Mouse (Mus musculus): ENCODE data around the gene Vps4a. TPM values are rescaled to one million over a fixed set of nuclear protein-coding genes. Genes with fewer than 3 reads are reported as not detected.
"Not testable (repeated sequence)": the region's sequence is repeated elsewhere in the genome, so short reads cannot be mapped to it uniquely, and the experiment has no call there.

The Vps4a gene
- total RNA-seq (2021) = 10 to 100 TPM; 54.2 to 59.1 TPM

DNA sequence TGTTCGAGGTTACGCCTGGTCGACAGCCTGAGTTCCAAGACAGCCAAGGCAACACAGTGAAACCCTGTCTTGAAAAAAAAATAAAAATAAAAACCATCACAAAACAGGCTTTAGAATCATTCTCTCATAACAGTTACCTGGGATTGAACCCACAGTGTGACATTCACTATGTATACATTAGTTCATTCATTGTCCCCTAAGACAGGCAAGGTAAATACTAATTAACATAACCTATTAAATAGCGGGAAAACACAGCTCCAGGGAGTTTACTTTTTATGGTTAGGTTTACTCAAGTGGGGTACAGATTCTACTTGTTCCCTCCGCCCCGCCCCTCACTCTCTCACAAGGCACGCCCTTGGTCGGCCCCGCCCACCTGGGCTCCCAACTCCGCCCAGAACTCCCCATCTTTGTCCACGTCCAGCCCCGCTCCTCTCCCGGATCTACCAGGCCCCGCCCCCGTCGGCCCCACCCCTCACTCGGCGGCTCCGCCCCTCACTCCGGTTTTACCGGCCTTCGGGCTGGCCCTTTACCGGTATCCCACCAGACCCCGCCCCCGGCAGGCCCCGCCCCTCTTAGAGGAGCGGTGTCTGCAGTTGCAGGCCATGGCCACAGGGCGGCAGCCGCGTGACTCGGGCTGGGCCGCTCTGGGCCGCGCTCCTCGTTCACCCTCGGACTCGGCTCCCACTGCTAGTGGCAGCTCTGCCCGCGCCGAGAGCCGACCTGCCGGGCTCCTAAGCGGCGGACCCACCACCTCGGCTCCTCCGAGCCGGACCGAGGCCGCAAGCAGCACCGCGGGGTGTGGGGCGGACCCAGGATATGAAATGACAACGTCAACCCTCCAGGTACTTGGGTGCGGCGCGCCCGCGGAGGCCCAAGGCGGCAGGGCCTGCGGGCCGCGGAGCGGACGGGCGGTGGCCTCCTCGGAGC, at the start of gene Vps4a:
TSS of gene Vps4a (plus strand) at position 573 of the 927 bp plus-strand sequence.
- peak; percentile 98 for DNase-seq

DNA sequence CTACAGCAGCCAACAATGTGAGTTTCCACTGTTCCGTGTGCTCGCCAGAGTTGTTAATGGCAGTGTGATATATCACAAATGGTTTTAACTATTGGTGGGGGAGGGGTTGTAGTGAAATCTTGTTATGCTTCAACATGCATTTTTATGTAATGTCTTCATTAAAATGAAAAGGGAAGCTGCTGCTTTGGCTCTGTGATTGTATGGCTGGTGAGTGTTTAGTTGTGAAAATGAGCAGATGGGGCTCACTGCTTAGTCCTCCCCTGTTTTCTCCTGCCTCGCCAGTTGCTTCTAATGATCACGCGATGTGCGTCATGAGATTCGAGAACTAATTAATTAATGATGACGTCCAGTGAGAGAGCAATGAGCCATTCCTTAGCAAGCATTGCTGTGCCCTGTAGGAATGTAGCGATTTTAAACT, 45.6 kb upstream of the Vps4a start:
- DNase-seq = no peak

DNA sequence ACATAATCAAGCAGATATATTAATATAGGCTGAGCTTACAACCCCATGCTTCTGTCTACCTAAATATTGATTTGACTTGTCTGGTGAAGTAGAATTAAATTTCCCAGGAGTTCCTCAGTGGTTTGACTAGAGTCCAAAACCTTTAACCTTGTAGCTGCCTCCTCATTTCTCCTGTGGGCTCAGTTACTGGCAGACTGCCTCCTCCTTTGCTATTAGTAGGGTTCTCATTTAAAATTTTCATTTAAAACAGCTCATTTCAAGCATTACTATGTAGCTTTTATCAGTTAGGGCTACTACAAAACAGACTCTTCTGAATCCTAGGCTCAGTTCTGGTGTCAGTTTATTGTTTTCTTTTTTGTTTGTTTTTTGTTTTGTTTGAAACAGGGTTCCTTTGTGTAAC, 45.1 kb upstream of the Vps4a start:
- DNase-seq = no peak

DNA sequence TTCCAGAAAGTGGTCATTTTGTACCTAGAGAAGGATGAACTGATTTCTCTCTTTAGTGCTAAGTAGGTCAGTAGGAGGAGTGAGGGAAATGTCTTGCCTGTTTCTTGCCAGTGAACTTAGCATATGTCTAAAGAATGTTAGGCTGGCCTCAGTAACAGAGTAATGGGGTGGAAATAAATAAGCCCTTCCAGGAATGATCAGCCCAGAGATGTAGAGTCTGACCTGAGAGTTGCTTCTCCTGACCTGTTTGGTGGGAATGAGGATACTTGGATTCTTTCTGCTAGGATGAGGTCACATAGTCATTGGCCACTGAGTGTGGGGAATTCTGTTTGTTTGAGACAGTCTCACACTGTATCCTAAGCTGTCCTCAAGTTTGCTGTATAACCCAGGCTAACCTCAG, 43.5 kb upstream of the Vps4a start:
- DNase-seq = no peak

DNA sequence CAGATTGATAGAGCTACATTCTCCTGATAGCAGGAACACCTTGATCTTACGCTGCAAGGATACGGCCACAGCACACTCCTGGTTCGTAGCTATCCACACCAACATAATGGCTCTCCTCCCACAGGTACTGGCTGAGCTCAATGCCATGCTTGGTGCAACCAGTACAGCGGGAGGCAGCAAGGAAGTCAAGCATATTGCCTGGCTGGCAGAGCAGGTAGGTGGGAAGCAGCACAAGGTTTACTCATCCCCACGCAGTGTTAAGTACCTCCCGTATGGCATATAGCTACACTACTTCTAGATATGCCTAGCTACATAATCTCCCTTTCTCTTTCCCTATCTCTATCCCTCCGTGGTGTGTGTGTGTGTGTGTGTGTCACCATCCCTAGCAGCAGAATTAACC, 39.6 kb upstream of the Vps4a start:
- DNase-seq = no peak

DNA sequence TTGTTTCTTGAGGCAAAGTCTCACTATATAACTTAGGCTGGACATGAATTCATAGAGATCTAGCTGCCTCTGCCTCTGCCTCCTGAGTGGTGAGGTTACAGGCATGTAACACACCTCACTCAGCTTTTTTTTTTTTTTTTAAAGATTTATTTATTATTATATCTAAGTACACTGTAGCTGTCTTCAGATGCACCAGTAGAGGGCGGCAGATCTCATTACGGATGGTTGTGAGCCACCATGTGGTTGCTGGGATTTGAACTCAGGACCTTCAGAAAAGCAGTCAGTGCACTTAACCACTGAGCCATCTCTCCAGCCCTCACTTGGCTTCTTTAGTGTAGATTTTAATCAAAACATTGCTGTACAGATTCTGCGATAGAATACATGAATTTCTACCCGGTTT, 34.7 kb upstream of the Vps4a start:
- DNase-seq = not testable (repeated sequence)

DNA sequence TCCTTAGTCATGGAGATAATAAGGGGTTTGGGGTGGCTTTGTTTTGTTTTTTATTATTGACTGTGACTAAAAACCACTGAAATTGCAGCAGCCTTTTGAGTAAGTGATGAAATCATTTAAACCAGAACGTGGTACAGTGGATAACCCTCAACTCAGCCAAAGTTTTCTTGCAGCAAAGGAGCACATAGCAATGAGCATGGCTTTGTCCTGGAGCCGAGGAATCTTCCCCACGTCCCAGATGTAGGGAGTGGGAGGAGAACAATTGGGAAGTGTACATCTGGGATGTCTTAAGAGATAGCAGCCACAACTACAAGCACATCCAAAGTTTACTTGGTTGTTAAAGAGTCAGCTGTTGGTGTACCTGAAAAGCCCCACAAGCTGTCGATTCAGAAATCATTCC, 33.6 kb upstream of the Vps4a start:
- DNase-seq = no peak

DNA sequence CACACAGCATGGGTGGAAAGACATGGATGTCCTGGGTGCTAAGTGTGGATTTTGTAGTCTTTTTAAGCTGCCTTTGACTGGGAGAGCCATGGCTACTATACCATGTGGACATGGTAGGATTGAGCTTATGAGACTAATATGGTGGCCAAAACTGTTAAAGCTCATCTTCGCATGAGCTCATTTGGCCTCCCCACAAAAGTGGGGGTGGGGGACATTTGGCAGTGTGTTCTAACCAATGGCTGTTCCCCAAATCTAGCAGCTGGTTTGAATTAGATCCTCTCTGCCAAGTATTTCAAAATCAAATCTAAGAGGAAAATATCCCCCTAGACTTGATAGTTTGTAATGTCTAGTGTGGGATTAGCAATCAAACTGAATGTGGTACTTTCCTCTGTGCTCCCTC, 32.0 kb upstream of the Vps4a start:
- peak; percentile 72 for DNase-seq

DNA sequence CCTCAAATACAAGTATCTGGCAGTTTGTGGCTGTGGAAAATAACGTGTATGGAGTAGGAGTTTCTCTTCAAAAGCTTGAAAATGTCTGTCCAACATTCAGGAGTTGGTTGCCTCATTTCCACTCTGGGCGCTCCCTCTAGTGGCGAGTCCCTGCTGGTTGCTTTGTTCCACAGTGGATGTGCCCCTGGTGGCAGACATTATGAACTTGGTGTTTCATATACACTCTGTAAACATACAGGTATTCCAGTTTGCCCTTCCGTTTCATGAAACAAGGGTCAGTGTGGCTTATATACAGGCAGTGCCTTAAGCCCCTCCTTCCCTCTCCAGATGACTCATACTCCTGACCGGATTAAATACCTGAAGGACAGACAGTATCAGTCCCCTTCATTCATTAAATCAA, 28.5 kb upstream of the Vps4a start:
- DNase-seq = peak; percentile 95

DNA sequence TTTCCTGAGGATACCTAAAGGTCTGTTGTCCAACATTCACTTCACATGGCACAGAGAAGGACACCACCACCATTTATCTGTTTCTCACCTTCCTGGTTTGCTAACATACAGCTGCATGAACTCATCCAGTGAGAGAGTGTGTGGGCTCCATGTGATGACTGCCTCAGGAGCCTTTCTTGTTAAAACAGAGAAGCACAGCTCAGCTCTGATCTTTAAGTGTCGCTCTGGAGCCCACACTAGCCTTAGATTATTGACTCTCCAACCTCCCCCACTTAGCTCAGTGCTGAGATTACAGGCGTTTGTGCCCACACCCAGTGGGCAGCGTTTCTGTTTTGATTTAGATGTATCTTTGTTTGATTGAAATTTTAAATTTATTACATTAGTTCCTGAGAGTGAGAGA, 23.2 kb upstream of the Vps4a start:
- no peak for DNase-seq

DNA sequence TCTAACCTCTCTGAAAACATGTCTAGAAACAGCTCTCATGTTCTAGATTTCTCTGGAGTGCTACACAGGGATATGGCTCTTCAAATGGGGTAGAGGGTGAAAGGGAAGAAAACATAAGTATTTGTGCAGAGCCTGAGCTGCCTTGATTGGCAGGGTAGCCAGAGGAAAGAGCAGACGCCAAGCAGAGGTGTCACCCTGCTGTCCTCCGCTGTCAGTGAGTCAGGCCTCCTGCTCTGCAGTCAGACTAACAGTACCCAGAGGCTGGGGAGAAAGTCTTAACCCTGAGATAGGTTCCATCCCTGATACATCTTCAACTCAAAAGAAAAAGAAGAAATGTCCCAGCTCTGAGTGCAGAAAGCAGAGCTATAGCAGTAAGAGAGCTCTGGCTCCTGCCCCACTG, 18.4 kb upstream of the Vps4a start:
- no peak for DNase-seq

DNA sequence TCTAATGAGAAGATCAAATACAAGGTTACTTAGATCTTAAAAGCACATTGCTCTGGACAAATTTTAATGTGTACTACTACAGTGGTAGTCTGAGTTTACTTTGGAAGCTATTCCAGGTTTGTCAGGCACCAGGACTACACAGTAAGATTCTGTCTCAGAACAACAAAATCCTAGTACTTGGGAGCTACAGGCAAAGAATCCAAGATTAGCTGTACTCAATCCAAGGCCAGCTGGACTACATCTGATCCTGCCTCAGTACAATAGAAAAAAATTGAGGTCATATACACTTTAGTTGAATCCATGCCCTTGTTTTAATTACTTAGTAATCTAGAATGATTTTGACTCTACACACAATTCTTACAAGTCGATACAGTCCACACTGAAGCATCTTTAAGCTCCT, 16.1 kb upstream of the Vps4a start:
- DNase-seq = no peak

DNA sequence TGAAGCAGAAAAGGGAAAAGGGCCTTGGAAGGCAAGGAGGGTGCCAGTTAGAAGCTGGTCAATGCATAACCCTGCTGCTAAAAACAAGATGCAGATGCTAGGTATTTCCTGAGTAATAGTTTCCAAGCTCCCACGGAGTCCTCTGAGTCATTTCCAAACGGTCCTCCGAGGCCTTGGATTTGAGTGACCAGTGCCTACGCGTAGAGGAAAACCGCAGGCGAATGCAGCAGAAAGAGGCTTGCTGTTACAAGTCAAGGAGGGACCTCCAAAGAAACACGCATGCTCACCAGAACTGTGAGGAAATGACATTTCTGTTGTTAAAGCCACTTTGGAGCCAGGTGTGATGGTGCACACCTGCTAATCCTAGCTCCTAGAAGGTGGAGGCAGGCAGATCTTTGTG, 7.5 kb upstream of the Vps4a start:
- no peak for DNase-seq

DNA sequence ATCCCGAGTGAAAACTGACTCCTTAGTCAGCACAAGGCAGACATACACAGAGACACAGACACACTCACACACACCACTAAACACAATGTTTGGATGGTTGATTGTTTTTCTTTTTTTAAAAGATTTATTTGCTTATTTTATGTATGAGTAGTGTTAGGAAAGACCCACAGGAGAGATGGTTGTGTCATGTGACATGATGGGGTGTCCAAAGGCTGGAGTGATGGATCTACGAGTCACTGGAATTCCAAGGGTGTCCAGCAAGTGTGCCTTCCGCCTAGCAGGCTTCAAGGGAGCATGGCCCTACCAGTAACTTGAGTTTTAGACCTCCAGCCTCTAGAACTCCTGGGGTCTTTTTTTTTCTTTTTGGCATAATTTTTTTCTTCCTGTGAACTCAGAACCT, 1.7 kb upstream of the Vps4a start:
- no peak for DNase-seq

DNA sequence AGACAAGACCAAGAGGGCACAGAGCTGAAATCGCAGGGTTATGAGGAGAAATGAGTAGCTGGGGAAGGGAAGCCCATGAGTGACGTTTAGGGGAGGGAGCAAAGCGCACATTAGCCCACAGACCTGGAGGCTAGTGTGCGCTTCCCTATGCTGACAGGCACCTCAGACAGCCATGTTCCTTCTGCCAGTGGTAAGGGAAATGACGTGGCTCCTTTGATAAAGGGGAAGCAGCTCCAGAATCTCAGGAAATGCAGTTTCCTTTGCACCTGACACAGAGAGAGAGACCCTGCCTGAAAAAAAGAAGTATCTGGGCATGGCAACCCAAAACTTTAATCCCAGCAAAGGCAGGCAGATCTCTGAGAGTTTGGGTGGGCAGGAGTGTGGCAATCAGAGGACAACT, 964 bp upstream of the Vps4a start:
- no peak for DNase-seq

DNA sequence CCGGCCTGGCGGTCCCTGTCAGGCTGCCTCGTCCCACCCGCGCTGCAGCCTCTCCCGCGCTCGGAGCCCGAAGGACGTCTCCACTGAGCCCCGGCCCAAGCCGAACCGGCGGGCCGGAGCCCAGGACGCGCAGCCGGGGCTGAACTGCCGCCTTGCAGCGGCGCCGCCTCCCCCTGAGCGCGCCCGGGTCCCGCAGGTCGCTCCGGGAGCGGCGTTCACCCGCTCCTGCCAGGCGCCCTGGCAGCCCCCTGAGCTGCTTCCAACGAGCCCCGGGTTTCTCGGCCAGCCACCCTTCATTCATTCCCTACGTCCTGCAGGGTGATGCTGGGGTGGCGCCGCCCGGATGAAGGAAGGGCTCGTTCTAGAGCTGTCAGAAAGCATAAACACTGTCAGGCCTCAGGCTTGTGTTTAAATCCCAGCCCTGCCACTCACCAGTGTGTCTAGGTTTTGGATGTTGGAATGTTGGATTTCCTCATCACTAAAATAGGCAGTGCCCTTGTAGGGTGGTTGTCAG, 612 bp downstream of the Vps4a start:
- DNase-seq = no peak

DNA sequence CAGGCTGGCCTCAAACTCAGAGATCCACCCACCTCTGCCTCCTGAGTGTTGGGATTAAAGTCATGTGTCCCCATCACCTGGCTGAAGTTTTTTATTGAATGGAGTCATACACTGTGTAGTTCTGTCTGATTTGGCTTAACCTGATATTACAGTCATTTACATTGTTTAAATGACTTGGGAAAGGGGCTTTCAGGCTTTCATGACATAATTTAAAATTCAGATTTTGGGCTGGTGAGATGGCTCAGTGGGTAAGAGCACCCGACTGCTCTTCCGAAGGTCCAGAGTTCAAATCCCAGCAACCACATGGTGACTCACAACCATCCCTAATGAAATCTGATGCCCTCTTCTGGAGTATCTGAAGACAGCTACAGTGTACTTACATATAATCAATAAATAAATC, 2.6 kb downstream of the Vps4a start:
- not testable (repeated sequence) for DNase-seq

DNA sequence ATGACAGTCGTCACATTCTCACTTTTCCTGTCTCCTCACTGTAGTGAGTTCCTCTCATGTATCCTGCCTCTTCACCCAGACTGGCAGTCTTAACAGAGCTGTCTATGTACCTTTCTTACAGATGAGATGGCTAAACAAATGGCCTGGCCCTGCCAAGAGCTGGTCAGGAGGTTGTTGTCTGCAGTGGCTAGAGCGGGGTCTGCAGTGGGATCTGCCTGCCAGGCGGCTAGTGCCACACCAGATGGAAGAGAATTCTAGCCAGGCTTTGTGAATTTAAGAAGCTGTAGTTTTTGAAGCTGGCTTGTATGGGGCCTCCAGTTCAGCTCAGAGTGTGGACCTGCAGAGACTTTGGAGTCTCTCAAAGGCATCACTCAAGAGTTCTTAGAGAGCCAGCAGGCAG, 4.6 kb downstream of the Vps4a start:
- no peak for DNase-seq

DNA sequence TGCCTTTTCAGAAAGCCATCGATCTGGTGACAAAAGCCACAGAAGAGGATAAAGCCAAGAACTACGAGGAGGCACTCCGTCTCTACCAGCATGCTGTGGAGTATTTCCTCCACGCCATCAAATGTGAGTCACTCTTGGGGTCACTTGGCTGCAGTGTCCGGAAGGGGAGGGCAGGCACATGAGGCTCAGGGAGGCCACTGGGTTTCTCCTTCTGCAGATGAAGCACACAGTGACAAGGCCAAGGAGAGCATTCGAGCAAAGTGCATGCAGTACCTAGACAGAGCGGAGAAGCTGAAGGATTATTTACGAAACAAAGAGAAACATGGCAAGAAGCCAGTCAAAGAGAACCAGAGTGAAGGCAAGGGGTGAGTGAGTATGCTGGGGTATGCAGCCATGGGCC, 5.6 kb downstream of the Vps4a start:
- DNase-seq = peak; percentile 20

DNA sequence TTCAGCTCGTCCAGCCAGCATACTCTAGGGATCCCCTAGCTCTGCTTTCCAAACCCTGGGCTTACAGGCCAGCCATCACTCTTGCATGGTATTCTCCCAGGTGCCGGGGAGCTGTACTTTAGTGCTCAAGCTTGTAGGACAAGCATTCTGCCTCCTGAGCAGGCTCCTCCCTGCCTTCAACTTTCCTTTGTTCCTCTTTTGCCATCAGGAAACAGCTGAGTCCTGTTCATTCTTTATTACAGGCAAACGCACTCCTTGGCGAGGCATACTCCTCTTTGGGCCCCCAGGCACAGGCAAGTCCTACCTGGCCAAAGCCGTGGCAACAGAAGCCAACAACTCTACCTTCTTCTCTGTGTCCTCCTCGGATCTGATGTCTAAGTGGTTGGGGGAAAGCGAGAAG, 9.6 kb downstream of the Vps4a start:
- DNase-seq = no peak

DNA sequence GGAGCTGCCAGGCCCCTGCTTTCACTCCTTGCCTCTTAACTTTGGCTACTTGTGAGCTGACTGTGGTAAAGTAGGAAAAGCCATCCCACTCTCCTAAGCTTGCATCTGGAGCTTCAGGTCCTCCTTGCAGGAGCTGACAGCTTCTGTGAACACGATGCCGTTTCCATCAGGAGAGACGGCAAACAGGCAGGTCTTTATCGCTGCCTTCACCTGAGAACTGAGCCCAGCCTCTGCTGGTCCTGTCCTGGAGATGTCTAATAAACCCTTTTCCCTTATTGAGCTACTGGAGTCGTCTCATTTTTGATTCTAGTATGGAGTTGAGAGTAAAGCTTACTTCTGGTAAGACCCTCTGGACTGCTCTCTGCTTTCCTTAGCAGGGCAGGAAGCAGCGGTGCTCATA, 14.5 kb downstream of the Vps4a start:
- DNase-seq = no peak

DNA sequence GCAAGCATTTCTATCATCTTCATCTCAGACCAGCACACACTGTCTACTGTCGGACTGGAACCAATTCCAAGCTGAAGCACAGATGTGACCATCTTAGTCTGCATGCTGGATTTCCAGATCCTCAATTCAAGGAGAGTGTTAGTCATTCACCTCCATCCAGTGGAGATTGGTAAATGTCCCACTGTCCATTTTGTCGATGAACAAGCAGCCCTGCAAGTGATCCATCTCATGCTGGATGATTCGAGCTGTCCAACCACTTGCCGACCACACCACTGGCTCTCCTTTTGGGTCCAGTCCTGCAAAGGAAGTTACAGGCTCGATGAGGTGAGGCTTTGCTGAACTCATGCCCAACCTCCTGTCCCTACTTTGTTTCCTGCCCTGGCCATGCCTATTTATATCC, 16.0 kb downstream of the Vps4a start:
- no peak for DNase-seq

DNA sequence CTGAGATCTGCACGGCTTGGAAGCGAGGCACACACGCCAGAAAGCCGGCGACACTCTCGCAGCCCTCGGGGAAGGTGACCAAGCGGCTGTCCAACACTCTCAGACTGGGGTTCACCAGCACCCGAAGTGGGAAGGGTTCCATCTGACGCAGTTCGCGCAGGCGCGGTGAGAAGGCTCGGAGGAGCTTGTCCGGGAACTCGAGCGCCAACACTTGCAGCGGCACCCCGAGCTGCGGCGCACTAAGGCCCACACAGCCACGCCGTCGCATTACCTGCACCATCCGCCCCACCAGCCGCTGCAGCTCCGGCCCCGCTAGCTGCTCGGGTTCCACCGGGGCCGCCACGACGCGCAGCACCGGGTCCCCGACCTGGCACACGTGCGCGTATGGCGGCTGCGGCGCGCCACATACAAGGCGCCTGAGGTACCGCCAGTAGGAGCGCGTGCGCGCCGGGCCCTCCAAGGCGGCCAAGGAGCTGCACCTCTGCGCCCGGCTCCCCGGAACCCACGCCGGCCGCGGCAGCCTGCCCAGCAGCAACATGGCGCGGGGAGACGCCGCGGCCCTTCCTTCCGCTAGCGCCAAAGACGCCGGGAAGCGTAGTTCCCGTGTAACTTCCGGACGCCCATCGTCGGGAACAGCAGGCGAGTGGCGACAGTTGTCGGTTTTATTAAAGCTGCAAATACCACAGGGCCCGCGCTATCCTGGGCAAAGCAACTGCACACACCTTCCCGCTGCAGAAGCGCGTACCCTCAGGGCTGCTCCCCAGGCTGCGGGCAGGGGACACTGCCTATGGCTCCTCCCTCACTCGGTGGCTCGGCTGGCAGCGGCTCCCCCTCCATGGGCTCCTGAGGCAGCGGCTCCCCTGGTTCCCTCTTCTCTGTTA, 17.3 kb downstream of the Vps4a start, which contains the start of gene Pdf:
TSS of gene Pdf (minus strand) at position 554 of the 881 bp plus-strand sequence.
- DNase-seq = peak; percentile 84
